Mouse (Mus musculus) forebrain, embryonic 13.5 days (tissue): ENCODE measurements at regions not wholly inside any gene's neighbourhood (a gene's known extent, or its start where the extent isn't known, plus 50 kb on each side); places are given as distances from the start of the nearest gene placed in this dataset.

ENCODE experiments used
- ATAC-seq: fragments of 200-750 bp; cut with Nextera tagmentation; 2 replicates; pipeline ENCODE4 v1.8.0; 2017
- H3K27ac ChIP-seq: fragments of 300-500 bp; sonication (generic); 2 replicates; pipeline ENCODE4 v1.5.1; 2015; ENCODE audit warnings: inconsistent platforms, mild to moderate bottlenecking, moderate library complexity
- H3K27me3 ChIP-seq: fragments of 300-500 bp; sonication (generic); 2 replicates; pipeline ENCODE4 v1.6.1; 2015; ENCODE audit warnings: mild to moderate bottlenecking, inconsistent platforms
- H3K36me3 ChIP-seq: fragments of 300-500 bp; sonication (generic); 2 replicates; pipeline ENCODE4 v1.6.1; 2015; ENCODE audit warnings: mild to moderate bottlenecking, inconsistent platforms; ENCODE audit not compliant: poor library complexity, severe bottlenecking
- H3K4me1 ChIP-seq: fragments of 300-500 bp; sonication (generic); 2 replicates; pipeline ENCODE4 v1.6.1; 2015; ENCODE audit warnings: inconsistent platforms
- H3K4me2 ChIP-seq: fragments of 300-500 bp; sonication (generic); 2 replicates; pipeline ENCODE4 v1.6.1; 2015; ENCODE audit warnings: inconsistent platforms, mild to moderate bottlenecking, moderate library complexity
- H3K4me3 ChIP-seq: fragments of 300-500 bp; sonication (generic); 2 replicates; pipeline ENCODE4 v1.5.1; 2015; ENCODE audit warnings: mild to moderate bottlenecking, inconsistent platforms
- H3K9ac ChIP-seq: fragments of 300-500 bp; sonication (generic); 2 replicates; pipeline ENCODE4 v1.6.1; 2015; ENCODE audit warnings: mild to moderate bottlenecking, inconsistent platforms
- H3K9me3 ChIP-seq: fragments of 300-500 bp; sonication (generic); replicated peaks from 2 replicates; pipeline ENCODE4 v1.6.1; 2016; ENCODE audit warnings: inconsistent platforms
- WGBS: fragments of 180-500 bp; shearing (Covaris S2); methylation state at CpG from one replicate; pipeline ENCODE4 v1.1.7; 2015; 5-methylcytosine and 5-hydroxymethylcytosine counted together

GRCm38 (mm10) chr2:109618341-109619058, 56.0 kb upstream of the Bdnf start:
- Histone ChIP-seq H3K27me3 (no peaks in the 10 kb centered on the region), H3K9me3 (no peaks in the 10 kb centered on the region), H3K36me3 (no peaks in the 10 kb centered on the region), H3K9ac (no peak overlapping the region), H3K4me3 (no peak overlapping the region), H3K4me2 (no peak overlapping the region), H3K27ac (no peak overlapping the region), H3K4me1 (peaks cover 7% of the 10 kb centered on the region; the same call in 1 of the 2 replicates)
- ATAC-seq: no peak
- 75% methylated on average over 9 of the region's 9 CpGs for WGBS

- H3K4me2 ChIP-seq: no peak overlapping the region
- H3K4me1 ChIP-seq: peaks cover 7% of the 10 kb centered on the region; the same call in 1 of the 2 replicates
- WGBS: 93% methylated on average over 6 of the region's 6 CpGs
- H3K27me3 ChIP-seq: no peaks in the 10 kb centered on the region
- no peaks in the 10 kb centered on the region for H3K9me3 ChIP-seq
- no peak overlapping the region for H3K27ac ChIP-seq
- ATAC-seq: no peak
- no peak overlapping the region for H3K4me3 ChIP-seq
- no peaks in the 10 kb centered on the region for H3K36me3 ChIP-seq
- H3K9ac ChIP-seq: no peak overlapping the region
Observed at GRCm38 (mm10) chr2:109619676-109620075, 54.8 kb upstream of the Bdnf start.

GRCm38 (mm10) chr2:109621595-109621994, 52.9 kb upstream of the Bdnf start:
- Histone ChIP-seq H3K9ac (no peak overlapping the region), H3K27me3 (no peaks in the 10 kb centered on the region), H3K27ac (no peak overlapping the region), H3K4me1 (peaks cover 7% of the 10 kb centered on the region; the same call in 1 of the 2 replicates), H3K4me2 (no peak overlapping the region), H3K4me3 (no peak overlapping the region), H3K36me3 (no peaks in the 10 kb centered on the region), H3K9me3 (no peaks in the 10 kb centered on the region)
- 33% methylated on average over 9 of the region's 9 CpGs for WGBS
- ATAC-seq: no peak
